Mouse (Mus musculus): Measurements from ENCODE around the gene Usp46. TPM values are rescaled to one million over a fixed set of nuclear protein-coding genes. Genes with fewer than 3 reads are reported as not detected.

Usp46 gene
- total RNA-seq, 2 experiments from 2014 or later, result 139 to 140 TPM

DNA sequence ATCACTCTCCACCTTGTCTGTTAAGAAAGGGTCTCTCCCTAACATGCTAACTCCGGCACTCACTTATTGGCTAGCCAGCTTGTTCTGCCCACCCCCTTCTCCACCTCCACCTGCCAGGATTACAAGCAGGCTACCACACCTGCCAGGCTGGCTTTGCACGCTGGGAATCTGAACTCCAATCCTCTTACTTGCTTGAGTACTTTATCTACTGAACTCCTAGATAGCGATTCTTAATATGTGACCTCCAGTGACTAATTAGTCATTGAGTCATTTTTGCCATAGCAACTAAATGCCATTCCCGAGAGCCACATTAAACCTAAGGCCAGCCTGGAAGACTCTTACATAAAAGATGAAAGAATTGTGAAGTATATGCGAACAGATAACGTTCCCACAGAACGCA lies 38.4 kb downstream of the Usp46 start:
- no peak for DNase-seq (ENCODE audit: extremely low spot score in 1 of 2, low spot score in 1 of 2)

DNA sequence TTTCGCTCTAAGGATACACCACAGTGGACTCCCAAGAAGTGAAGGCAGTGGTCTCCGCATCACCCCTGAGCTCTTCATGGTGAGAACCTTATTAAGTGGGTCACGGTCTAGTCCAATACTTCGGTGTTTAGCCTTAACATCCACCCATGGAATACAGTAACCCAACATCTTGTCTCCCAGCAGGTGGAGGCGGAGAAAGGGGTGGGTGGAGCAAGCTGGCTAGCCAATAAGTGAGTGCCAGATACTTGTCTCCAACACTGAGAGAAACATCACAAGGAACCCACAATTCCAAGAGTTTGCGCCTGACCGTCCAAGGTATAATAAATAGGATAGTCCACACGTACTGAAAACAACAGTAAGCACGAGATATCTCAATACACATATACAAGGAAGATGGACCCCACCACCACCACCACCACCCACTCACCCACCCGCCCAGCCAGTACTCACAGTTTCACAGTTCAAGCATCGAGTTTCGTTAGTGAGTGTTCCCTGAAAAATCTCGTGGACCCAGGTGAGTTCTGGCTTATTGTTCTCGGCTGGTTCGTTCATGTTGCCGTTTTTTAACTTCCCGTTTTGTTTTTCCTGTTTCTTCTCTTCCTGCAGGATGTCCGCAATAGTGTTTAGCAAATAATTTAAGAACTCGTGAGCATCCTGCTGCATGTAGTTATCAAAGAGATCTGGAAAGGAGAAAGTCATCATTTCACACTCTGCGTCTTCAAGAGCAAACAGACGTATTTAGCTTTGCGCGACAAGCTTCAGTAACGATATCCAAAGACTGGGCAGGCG lies 39.3 kb downstream of the Usp46 start:
- DNase-seq (ENCODE audit: extremely low spot score in 1 of 2, low spot score in 1 of 2), result no peak

DNA sequence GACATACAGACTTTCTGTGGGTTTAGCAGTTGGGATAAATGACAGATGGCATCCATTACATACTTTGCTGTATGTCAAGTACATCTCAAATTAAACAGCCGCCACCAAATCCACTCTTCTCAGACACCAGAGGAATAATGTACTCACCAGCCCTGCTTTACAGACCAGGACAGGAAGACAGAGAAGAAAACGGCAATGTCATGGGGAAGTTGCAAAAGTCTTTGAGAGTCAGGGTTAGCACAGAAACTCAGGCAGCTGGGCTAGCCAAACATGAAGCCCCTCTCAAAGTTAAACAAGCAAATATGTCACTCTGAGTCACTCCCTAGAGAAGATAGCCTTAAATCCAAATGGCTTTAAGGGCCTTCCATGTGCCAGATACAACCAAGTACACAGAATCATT lies 40.0 kb downstream of the Usp46 start:
- DNase-seq (ENCODE audit: extremely low spot score in 1 of 2, low spot score in 1 of 2), result no peak

DNA sequence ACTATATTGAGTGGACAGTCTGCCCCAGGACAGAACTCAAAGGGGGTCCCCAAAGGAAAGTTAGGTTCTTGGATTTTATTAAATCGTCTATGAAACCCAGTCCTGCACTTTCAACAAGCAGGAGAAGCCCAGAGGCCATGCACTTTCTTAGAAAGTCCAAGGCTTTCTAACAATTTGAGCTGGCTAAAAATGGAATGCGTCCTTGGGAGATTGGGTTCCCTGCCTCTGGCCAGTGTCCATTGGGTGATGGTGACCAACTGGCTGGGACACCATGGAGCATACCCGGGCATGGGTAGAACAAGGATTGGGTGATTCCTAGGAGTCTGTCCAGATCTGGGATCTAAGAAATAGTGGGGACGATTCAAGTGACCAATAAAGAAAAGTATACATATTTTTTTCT lies 47.7 kb downstream of the Usp46 start:
- no peak for DNase-seq (ENCODE audit: extremely low spot score in 1 of 2, low spot score in 1 of 2)

DNA sequence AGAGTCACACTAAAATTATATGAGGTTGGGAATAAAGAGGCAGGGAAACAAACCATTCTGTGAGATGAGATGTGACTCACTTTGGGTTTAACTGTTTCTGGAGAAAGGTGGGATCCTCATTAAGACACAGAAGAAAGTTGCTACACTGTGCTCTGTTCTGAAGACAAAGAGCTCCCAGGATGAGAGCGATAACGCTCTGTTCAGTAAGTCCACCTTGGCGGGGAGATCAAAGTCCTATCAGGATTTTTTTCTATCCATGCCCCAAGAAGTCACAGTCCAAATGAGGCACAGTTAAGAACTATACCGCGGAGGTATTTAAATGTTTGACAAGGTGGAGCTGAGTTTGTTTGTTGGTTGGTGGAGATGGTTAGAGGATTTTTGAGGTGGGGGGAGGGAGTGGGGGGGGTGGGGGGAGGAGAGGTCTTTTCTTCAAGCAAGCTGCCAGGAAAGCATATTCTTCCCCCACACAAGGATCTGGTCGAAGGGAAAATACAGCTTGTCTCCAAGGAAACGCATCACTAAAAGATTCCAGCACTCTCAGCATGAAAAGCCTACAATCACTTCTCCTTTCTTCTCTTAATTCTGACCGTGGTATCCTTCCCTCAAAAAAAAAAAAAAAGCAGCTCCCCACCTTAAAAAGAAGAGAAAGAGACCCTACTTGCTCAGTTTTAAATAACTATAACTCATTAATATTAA lies 49.2 kb downstream of the Usp46 start:
- DNase-seq (ENCODE audit: extremely low spot score in 1 of 2, low spot score in 1 of 2), result no peak

DNA sequence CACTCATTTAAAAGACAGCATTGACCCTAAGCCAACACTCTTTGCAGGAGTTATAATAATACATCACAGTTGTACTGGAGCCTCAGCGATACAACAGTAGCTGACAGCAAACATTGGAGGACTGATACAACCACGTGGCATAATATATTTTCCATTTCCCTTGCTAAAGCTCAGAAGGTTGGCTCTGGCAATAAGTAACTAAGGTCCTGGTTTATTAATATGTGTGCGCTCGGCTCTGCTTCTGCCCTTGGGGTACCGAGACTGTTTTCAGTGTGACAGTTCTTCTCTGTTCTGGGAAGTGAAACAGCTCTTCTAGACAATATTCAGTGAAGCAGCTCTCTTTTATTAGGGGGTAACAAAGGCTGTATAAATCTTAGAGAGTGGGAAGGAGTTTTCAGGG lies 50.7 kb downstream of the Usp46 start:
- no peak for DNase-seq (ENCODE audit: extremely low spot score in 1 of 2, low spot score in 1 of 2)

DNA sequence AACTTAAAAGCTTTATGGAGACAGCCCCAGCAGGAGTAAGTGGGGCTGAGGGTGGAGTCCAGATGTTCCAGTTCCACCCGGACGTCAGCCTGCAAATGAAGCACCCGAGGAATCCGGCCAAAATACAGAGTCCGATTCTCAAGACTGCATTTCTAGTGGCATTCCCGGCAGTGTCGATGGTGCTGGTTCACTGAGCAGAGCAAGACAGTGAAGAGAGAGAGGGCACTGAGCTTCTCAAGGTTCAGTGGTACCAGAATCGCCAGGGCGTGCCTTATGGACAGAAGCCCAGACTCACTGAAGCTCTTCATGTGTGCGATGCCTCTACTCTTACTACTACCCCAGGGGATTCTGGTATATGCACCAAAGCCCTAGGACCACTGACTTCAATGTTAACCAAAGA lies 56.6 kb downstream of the Usp46 start:
- DNase-seq (ENCODE audit: extremely low spot score in 1 of 2, low spot score in 1 of 2), result no peak

DNA sequence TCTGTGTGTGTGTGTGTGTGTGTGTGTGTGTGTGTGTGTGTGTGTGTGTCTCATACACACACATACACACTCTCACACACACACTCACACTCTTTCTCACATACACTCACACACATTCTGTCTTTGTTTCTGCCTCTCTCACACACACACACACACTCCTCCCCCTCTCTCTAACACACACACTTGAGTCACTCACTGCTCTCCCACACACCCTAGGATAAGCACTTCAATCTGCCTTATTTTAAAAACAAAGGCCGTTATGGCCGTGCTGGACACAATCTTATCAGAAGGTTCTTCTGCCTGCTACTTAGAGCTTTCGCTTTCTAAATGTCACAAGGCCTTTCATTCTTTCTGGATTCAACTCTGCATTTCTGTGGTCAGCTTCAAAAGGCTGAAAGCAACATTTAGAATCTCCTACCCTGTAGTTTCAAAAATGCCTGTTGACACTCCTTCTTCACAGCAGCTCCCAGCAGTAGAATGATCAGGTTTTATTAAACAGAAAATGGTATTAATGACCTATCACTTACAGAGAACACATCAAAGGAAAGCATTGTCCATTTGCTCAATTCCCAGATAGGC lies 60.6 kb downstream of the Usp46 start:
- DNase-seq (ENCODE audit: extremely low spot score in 1 of 2, low spot score in 1 of 2), result no peak

DNA sequence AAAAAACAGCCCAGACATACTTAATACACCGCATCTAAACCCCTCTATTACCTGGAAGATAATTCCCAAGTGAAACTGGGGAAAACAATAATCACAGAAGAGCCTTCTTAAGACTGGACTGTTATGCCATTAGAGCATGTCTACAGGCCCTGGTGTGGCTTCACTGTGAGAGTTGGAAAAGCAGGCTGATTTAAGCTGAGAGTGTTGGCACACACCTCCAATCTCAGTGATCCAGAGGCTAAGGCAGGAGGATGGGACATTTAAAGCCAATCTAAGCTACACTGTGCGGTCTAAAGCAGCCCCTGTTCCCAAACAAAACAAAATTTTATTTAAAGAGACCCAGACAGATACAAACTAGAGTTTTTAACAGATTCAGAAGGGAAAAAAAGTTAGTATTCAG lies 62.3 kb downstream of the Usp46 start:
- no peak for DNase-seq (ENCODE audit: extremely low spot score in 1 of 2, low spot score in 1 of 2)

DNA sequence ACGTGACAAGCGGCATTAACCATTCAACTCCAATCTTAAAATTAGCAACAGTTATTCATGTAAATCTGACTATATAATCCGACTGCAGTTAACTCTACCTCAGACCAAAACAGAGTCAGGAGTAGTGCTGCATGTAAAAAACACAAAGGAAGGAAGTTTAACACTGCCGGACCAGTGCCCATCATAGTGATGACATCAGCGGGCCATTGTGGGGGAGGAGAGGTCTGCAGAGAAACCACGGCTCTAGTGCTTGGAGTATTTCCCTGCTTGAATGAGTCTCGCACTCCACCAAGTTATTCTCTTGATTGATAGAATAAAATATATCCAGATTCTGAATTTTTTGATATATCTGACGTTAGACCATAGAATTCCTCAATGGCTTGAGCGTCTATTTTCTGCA lies 66.5 kb downstream of the Usp46 start:
- DNase-seq (ENCODE audit: extremely low spot score in 1 of 2, low spot score in 1 of 2), result no peak

DNA sequence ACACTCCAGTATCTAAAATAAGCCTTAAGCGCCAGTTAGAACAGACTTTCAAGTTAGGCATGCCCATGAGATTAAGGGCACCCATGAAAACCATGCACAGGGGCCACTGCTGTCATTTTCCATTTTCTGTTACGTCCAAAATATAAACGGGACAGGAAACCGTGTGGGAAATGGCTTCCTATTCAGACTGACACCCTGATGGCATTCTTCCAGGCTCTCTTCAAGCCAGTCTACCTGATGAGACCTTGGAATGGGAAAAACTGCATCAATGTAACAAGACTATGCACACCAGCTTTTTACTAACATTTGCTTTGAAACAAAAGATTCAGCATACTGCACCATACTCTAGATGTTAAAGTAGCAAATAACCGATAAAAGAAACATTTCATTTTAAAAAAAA lies 69.3 kb downstream of the Usp46 start:
- DNase-seq (ENCODE audit: extremely low spot score in 1 of 2, low spot score in 1 of 2), result no peak

DNA sequence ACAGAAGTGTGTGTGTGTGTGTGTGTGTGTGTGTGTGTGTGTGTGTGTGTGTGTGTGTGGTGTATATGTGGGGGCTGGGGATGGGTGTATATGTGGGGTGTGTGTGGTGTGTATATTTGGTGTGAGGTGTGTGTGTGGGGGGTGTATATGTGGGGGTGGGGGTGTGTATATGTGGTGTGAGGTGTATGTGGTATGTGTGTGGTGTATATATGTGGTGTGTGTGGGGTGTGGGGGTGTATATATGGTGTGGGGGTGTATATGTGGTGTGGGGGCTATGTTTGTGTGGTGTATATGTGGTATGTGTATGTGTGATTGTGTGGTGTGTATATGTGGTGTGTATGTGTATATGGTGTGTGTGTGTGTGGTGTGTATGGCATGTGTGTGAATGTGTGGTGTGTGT lies 73.4 kb downstream of the Usp46 start:
- DNase-seq (ENCODE audit: extremely low spot score in 1 of 2, low spot score in 1 of 2), result no peak

DNA sequence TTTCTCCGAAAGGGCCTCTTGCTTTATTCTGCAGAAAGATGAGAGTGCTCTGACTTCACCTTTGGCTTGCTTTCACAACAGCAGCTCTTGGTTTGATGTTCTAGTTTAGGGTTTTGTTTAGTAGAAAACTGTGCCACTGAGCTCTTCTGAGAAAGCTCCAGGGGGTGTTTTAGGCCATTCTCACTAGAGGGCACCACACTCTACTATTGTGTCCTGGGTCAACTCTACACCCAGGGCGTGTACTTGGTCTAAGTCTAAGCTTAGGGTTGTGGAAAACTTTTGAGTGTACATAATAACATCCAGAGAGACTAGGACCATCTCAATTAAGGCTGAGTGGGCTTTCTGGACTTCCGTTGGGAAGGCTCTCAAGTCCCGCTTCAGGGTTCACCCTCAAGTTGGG lies 74.7 kb downstream of the Usp46 start:
- DNase-seq (ENCODE audit: extremely low spot score in 1 of 2, low spot score in 1 of 2), result no peak

DNA sequence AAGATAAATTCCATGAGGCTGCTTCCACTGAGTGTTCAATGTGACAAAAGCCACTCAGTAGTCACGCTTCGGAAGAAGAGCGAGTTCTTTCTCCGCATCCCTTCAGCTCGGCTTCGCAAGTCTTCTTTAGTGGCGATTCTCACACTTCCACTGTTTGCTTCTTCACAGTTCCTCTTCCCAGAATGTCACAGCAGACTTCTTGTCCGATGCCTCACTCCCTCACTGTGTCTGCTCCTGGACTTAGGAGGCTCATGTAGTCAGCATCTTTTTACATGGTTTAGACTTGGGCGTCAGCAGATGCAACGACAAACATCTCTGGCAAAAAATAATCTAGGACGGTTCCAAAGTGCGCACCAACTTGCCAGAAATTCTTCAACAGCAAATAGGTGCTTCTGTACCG lies 75.9 kb downstream of the Usp46 start:
- no peak for DNase-seq (ENCODE audit: extremely low spot score in 1 of 2, low spot score in 1 of 2)

DNA sequence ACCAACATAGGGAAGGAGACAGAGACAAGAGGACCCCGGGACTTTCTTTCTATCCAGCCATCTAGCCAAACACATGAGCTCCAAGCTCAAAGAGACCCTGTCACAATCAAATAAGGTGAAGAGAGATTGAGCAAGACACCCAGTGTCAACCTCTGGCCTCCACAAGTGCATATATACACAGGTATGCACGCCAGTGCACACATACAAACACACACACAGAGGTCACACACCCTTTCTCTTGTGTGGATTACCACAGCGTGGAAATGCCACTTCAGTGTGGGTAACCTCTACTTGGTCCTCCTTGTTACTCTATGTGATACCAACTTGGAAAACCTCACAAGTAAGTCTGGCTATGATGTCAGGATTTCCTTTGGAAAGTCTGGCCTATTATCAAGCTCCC lies 78.7 kb downstream of the Usp46 start:
- no peak for DNase-seq (ENCODE audit: extremely low spot score in 1 of 2, low spot score in 1 of 2)

DNA sequence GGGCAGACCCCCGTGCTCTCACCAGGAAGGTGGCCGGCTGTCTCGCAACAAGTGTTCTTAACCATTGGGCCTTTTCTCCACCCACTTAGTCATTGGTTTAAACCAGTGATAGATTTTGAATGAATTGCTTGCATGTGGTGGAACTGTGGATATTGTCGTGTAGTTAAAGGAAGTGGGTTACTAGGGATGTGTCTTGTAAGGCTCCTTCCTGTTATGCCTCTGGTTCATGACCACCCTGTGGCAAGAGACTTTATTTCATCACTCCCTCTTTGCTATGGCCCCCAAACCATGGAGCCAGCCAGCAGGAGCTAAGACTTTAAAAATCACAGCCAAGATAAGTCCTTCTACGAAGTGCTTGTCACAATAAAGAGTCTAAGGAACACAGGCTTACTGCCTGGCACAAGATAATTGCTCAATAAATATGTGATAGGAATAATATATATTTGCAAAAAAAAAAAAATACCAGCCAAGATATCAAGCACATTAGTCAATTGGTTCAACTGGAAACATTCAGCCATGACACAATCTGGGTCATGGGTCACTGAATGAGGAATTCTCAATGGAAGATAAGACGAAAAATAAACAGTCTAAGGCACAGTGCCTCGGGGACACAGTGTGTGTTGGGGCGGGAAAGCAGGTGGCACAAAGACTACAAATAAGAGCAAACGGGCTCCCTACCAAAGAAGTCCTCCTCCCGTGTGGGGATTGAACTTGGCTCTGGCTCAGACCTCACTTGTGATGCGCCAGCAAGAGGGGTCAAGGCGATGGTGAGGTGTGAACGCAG lies 80.3 kb downstream of the Usp46 start:
- DNase-seq (ENCODE audit: extremely low spot score in 1 of 2, low spot score in 1 of 2), result no peak

DNA sequence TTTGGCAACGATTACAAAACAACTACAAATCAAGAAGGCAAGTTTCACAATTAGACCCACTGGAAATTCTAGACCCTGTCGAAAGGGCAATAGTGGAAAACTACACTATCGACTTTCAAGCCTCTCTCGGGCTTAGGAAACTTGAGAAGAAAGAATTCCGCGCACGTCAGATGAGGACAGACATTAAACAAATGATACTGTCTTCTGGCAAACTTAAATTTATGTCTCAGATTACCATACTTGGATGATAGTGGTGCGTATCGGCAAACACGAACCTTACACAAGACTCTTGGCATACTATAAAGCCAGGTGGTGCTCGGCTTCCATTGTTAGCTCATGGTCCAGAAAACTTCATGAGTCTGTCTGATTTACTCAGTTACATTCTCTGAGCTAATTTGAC lies 90.8 kb downstream of the Usp46 start:
- DNase-seq (ENCODE audit: extremely low spot score in 1 of 2, low spot score in 1 of 2), result no peak

DNA sequence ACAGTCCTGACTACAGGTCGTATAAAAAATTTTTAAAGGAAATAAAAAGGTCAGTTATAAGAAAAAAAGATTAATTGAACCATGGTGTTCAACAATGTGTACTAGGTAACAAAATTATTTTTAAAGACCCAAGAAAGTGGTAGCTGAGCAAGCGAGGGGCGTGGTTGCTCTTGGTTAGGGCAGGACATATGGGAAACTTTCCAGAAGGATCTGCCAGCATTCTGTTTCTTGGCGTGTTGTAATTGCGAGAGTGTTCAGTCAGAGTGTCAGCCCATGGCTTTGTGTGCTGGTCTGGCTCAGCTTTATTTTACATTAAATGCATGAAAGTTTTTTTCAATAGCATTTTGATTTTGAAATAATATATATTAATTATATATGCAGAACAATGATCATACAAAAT lies 96.5 kb downstream of the Usp46 start:
- no peak for DNase-seq (ENCODE audit: extremely low spot score in 1 of 2, low spot score in 1 of 2)

DNA sequence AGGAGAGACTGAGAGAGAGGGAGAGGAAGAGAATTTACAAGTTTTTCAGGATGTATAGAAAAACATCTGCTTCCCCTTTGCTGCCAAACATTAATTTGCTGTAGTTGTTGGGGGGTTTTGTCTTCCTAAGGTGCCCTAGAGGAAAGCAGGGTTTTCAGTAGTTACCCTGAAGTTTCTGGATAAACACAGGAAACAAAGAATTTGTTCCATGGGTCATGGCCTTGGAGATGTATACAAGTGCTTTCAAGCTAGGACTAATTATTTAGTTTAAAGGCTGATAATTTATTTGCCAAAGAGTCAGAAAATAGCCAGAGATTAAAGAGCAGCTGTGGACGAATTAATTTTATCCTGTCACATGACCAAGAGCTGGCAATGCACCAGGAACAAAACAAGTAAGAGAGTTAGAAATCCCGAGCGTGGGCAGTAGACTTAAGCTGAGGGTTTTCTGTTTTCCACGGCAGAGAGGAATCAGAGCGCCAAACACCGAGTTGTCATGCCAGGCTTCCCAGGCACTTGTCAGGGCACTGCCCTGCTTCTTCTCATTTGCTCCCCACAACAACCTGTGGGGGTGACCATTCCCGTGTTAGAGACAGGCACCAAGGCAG lies 98.1 kb downstream of the Usp46 start:
- DNase-seq (ENCODE audit: extremely low spot score in 1 of 2, low spot score in 1 of 2), result peak; percentile 19 to 26

DNA sequence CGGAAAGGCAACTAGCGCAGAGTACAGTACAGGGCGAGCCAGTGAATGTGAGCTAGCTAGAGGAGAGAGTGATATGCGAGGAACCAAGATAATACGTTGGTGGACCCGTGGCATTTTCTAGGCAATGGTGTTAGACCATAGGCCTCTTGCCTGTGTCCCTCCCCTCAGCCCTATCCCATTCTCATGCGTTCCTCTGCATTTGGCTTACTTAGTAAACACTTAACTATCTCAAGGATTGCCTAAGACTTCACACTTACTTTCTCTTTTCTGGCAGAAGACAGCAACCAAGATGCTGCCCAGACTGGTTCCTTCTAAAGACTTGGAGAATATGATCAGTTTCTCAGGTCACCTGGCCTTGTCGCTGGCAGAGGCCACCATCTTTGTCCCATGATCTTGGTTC lies 98.9 kb downstream of the Usp46 start:
- DNase-seq (ENCODE audit: extremely low spot score in 1 of 2, low spot score in 1 of 2), result no peak

DNA sequence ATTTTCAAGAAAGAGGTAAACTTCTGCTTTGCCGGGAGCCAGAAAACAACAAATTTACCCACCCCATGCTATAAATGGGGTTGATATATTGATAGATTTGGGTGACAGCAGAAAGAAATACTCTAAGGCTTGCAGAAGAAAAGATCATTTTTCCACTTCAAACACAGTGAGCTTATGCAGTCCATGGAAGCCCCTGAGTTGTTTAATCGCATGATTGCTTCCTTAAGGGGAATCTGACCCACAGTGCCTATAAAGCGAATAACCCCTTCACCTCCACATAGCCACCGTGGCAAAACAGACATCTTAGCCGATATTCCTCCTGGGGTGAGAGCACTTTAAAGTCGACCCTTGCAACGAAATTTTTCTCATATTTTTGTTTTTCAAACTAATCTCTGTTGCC lies 108.5 kb downstream of the Usp46 start:
- no peak for DNase-seq (ENCODE audit: extremely low spot score in 1 of 2, low spot score in 1 of 2)
